Mouse (Mus musculus): ENCODE results near the gene Vmn1r28. TPM values are rescaled to one million over a fixed set of nuclear protein-coding genes. Genes with fewer than 3 reads are reported as not detected.

Gene Vmn1r28
- polyA plus RNA-seq (2017; shearing (Covaris generic)): 0.05 TPM

GRCm38 (mm10) chr6:58261737-58262136 lies at the start of gene Vmn1r28:
Gene Vmn1r28 (plus strand): TSS chr6:58262037.

GRCm38 (mm10) chr6:58218721-58219120 lies 43.1 kb upstream of the Vmn1r28 start, which contains the start of gene Vmn1r27:
Gene Vmn1r27 (minus strand): TSS chr6:58218821.

GRCm38 (mm10) chr6:58301249-58301648 lies 39.4 kb downstream of the Vmn1r28 start, which contains the start of gene Vmn1r29:
Gene Vmn1r29 (plus strand): TSS chr6:58301549.

Other genes starting within 250 kb of the Vmn1r28 start
- not detected for gene Vmn1r26, start 246.9 kb upstream of the Vmn1r28 start, polyA plus RNA-seq (2017; shearing (Covaris generic))
- not detected for gene Vmn1r27, start 43.2 kb upstream of the Vmn1r28 start, polyA plus RNA-seq (2017; shearing (Covaris generic))
- gene Vmn1r29, start 39.5 kb downstream of the Vmn1r28 start, polyA plus RNA-seq (2017; shearing (Covaris generic)): not detected
- gene Vmn1r30, start 181.3 kb downstream of the Vmn1r28 start, polyA plus RNA-seq (2017; shearing (Covaris generic)): not detected
- not detected for gene Vmn1r31, start 213.3 kb downstream of the Vmn1r28 start, polyA plus RNA-seq (2017; shearing (Covaris generic))